Mouse (Mus musculus) E14TG2a.4 (cell line): ENCODE measurements around the gene Grem1.

Source experiments
- H3K27me3 ChIP-seq: 2 replicates; pipeline ENCODE4 v1.6.1; 2014; ENCODE audit warnings: low read length, control low read depth; ENCODE audit not compliant: insufficient read depth
- H3K36me3 ChIP-seq: 2 replicates; pipeline ENCODE4 v1.6.1; 2014; ENCODE audit warnings: low read length, control low read depth; ENCODE audit not compliant: insufficient read depth
- H3K4me1 ChIP-seq: replicated peaks from 2 replicates; pipeline ENCODE4 v1.6.1; 2014; ENCODE audit warnings: low read depth, low read length, control low read depth
- H3K4me3 ChIP-seq: replicated peaks from 2 replicates; pipeline ENCODE4 v1.5.1; 2014; ENCODE audit warnings: mild to moderate bottlenecking, low read length
- H3K9me3 ChIP-seq: 2 replicates; pipeline ENCODE4 v1.6.1; 2014; ENCODE audit warnings: low read length, control low read depth
- CTCF ChIP-seq: conservative IDR thresholded peaks from 2 replicates; pipeline ENCODE4 v1.5.1; 2014; ENCODE audit warnings: low read length
- NANOG ChIP-seq: IDR thresholded peaks from 2 replicates; pipeline ENCODE4 v1.6.1; 2014; ENCODE audit warnings: borderline replicate concordance, low read length, mixed read lengths
- POU5F1 ChIP-seq: IDR thresholded peaks from 2 replicates; pipeline ENCODE4 v1.6.1; 2014; ENCODE audit warnings: low read length, borderline replicate concordance

Gene Grem1

DNA sequence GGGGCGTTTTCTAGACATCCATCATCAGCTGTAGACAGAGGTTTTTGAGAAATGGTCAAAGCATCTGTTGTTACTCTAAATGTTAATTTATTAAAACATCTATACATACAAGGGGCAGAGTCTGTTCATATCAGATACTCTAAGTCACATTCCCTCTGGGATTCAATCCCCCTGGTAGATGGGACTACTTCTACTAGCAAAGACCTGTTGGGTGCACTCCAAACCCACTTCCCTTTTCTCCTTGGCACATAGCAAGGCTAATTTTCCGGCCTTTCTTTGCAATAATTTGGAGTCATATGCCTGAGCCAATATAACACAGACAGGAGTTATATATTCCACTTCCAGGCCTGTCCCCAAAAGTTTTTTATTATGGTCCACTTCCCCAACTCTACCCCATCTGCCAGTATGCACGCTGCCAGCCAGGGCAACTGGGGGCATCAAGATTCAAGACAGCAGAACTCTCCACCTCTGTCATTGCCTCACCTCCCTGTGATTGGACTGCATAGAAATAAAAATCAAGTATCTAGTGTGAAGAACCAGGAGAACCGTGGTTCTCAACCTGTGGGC lies 30.5 kb upstream of the Grem1 start:
- Histone ChIP-seq H3K9me3 (no peaks in the 10 kb centered on the region), H3K4me1 (no peaks in the 10 kb centered on the region), H3K36me3 (no peaks in the 10 kb centered on the region), H3K4me3 (no peak overlapping the region), H3K27me3 (no peaks in the 10 kb centered on the region)
- TF ChIP-seq POU5F1 (no peak), NANOG (no peak), CTCF (no peak)

GRCm38 (mm10) chr2:113787882-113788281 lies 29.4 kb upstream of the Grem1 start:
- Histone ChIP-seq H3K27me3 (no peaks in the 10 kb centered on the region), H3K36me3 (no peaks in the 10 kb centered on the region), H3K4me3 (no peak overlapping the region), H3K4me1 (no peaks in the 10 kb centered on the region), H3K9me3 (no peaks in the 10 kb centered on the region)
- no peak for TF ChIP-seq CTCF
- TF ChIP-seq POU5F1, result no peak
- no peak for TF ChIP-seq NANOG

GRCm38 (mm10) chr2:113784851-113785250 lies 26.4 kb upstream of the Grem1 start:
- no peaks in the 10 kb centered on the region for H3K4me1 ChIP-seq

DNA sequence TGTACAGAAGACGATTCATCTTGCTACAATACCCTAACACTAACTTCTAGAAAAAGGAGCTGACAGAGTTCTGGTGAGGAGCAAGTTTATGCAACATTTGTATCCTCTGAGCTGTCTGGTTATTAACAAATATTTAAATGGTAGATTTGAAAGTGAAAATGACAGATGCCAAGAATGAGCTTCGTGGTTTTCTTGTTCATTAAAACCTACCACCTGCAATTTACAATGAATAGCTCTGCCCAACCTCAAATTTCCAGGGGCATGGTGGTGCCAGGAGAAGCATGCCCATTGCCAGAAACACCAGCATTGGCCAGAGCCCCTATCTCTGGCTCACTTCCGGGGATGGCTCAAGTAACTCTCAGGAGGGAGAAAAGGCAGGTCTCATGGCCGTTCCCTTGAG lies 23.1 kb upstream of the Grem1 start:
- Histone ChIP-seq H3K27me3 (no peaks in the 10 kb centered on the region), H3K4me3 (no peak overlapping the region), H3K36me3 (no peaks in the 10 kb centered on the region), H3K4me1 (no peaks in the 10 kb centered on the region), H3K9me3 (no peaks in the 10 kb centered on the region)
- TF ChIP-seq NANOG, result no peak
- no peak for TF ChIP-seq CTCF
- TF ChIP-seq POU5F1, result no peak

More at GRCm38 (mm10) chr2:113784851-113785250, 26.4 kb upstream of the Grem1 start:
- Histone ChIP-seq H3K27me3 (no peaks in the 10 kb centered on the region), H3K9me3 (no peaks in the 10 kb centered on the region), H3K36me3 (no peaks in the 10 kb centered on the region), H3K4me3 (no peak overlapping the region)
- TF ChIP-seq CTCF, result no peak
- TF ChIP-seq NANOG, result no peak
- no peak for TF ChIP-seq POU5F1

GRCm38 (mm10) chr2:113781107-113781506 lies 22.7 kb upstream of the Grem1 start:
- no peak for TF ChIP-seq NANOG
- TF ChIP-seq POU5F1, result no peak
- TF ChIP-seq CTCF, result no peak
- no peaks in the 10 kb centered on the region for H3K36me3 ChIP-seq
- no peak overlapping the region for H3K4me3 ChIP-seq
- H3K27me3 ChIP-seq, result no peaks in the 10 kb centered on the region
- H3K9me3 ChIP-seq, result no peaks in the 10 kb centered on the region
- H3K4me1 ChIP-seq, result no peaks in the 10 kb centered on the region

DNA sequence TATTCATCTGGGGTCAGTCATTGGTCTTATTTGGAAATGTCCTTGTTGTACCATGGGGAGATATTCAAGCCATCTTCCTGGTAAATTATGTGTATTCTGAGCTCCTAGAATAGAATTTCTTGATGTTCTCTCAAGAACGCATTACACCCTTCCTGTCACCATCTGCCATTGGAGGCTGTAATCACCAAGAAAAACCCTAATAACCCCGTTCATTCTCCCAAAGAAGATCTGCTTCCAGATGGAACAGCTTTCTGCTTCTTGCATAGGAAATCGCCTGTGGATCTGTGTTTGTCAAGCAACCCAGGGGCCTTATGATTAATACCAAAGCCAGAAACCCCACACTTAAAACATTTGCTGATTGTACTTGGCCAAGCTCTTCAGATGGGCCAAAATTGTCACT lies 20.9 kb upstream of the Grem1 start:
- no peak overlapping the region for H3K4me3 ChIP-seq
- no peak for TF ChIP-seq POU5F1
- no peak for TF ChIP-seq CTCF
- TF ChIP-seq NANOG, result no peak

GRCm38 (mm10) chr2:113778036-113778435 lies 19.6 kb upstream of the Grem1 start:
- no peaks in the 10 kb centered on the region for H3K9me3 ChIP-seq
- H3K4me3 ChIP-seq, result no peak overlapping the region
- H3K27me3 ChIP-seq, result no peaks in the 10 kb centered on the region
- no peaks in the 10 kb centered on the region for H3K4me1 ChIP-seq
- TF ChIP-seq CTCF, result no peak
- no peak for TF ChIP-seq POU5F1
- no peak for TF ChIP-seq NANOG
- no peaks in the 10 kb centered on the region for H3K36me3 ChIP-seq

More for the DNA sequence above, 20.9 kb upstream of the Grem1 start:
- H3K27me3 ChIP-seq, result no peaks in the 10 kb centered on the region
- no peaks in the 10 kb centered on the region for H3K9me3 ChIP-seq
- H3K36me3 ChIP-seq, result no peaks in the 10 kb centered on the region
- H3K4me1 ChIP-seq, result no peaks in the 10 kb centered on the region

GRCm38 (mm10) chr2:113776297-113776696 lies 17.9 kb upstream of the Grem1 start:
- Histone ChIP-seq H3K36me3 (no peaks in the 10 kb centered on the region), H3K27me3 (no peaks in the 10 kb centered on the region), H3K4me1 (no peaks in the 10 kb centered on the region), H3K9me3 (no peaks in the 10 kb centered on the region), H3K4me3 (no peak overlapping the region)
- TF ChIP-seq NANOG (no peak), CTCF (no peak), POU5F1 (no peak)

DNA sequence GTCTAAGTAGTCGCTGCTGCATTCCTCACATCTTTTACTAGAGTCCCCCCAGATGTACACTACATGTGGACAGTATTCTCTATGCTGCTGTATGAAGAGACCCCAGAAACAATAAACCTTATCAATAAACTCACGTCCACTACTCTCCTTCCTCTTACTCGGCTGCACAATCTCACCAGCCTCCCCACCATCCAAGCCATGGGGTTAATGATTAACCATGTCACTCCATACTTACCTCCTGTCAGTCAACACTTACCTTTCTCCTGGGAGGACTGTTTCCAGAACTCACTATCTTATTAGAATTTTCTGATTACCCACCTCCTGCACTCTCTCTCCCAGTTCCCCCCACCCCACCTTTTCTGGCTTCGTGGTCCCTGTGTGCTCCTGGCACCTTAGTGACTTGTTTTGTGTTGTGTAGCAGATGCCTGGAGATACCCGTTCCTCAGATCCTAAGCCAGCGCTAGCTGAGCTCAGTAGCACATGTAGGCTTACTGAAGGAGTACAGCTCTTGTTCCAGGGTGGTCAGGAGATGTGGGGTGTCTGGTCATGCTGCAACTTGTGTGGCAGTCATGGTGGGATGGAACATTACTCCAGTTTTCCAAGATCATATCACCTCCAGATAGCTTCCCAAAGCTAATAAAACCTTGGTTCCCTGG lies 15.8 kb upstream of the Grem1 start:
- H3K4me3 ChIP-seq, result no peak overlapping the region
- no peaks in the 10 kb centered on the region for H3K4me1 ChIP-seq
- no peaks in the 10 kb centered on the region for H3K27me3 ChIP-seq
- TF ChIP-seq CTCF (no peak), POU5F1 (no peak), NANOG (no peak)
- no peaks in the 10 kb centered on the region for H3K9me3 ChIP-seq
- H3K36me3 ChIP-seq, result no peaks in the 10 kb centered on the region
